Mouse (Mus musculus): ENCODE data around the gene Atg2a.

GRCm38 (mm10) chr19:6302522-6302921, 61.1 kb downstream of the Atg2a start:
- no peak for TF ChIP-seq CTCF (IDR thresholded peaks at IDR 0.05; ENCODE audit: extremely low read depth, insufficient read depth, low read length)
- no peak for TF ChIP-seq POLR2A (IDR thresholded peaks at IDR 0.05; ENCODE audit: extremely low read depth, insufficient read depth, low read length)
